Mouse (Mus musculus) megakaryocyte, adult 5-6 weeks (primary cell): ENCODE measurements around the gene Pla2g4f. TPM values are rescaled to one million over a fixed set of nuclear protein-coding genes. Genes with fewer than 3 reads are reported as not detected.

Experiments
- ATAC-seq: 2 replicates; pipeline ENCODE4 v1.8.0; 2016; ENCODE audit warnings: mild to moderate bottlenecking, inconsistent platforms; ENCODE audit not compliant: poor library complexity, severe bottlenecking
- total RNA-seq, 2 experiments: library from RNA; stranded (forward) in 1 of 2; stranded (reverse) in 1 of 2; fragments of 153-499, 151-499 nt in 1 of 2; fragments of 221-1000, 200-1000 nt in 1 of 2; gene quantifications; 2 replicates each; pipeline versions ENCODE4 v1.2.3 to v1.2.4; 2015 to 2017

Pla2g4f gene
- total RNA-seq (2015) = not detected in 2 replicates
- total RNA-seq (2017) = 0.15 TPM in 1 of 2 replicates, not detected in the other

- ATAC-seq = no peak
Observed at GRCm38 (mm10) chr2:120313976-120314375, at the start of gene Pla2g4f. TSS of gene Pla2g4f (minus strand) at chr2:120314165.

DNA sequence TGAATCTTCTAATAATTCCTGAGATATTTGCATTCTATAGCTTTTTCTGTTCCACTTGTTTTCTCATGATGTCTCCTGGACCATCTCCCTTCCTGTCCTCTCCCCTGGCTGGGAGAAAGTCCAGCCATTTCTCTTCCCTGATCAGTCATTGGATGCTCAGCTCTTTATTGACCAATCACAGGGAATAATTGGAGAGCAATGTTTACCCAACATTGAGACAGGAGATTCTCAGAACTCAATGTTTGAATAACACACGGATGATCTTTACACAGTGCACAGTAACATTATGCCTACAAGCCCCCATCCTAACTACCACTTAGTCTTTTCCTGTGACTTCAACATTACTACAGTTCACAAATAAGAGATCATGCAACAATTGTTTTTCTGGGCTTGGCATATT is 46.5 kb upstream of the Pla2g4f start:
- ATAC-seq = no peak

DNA sequence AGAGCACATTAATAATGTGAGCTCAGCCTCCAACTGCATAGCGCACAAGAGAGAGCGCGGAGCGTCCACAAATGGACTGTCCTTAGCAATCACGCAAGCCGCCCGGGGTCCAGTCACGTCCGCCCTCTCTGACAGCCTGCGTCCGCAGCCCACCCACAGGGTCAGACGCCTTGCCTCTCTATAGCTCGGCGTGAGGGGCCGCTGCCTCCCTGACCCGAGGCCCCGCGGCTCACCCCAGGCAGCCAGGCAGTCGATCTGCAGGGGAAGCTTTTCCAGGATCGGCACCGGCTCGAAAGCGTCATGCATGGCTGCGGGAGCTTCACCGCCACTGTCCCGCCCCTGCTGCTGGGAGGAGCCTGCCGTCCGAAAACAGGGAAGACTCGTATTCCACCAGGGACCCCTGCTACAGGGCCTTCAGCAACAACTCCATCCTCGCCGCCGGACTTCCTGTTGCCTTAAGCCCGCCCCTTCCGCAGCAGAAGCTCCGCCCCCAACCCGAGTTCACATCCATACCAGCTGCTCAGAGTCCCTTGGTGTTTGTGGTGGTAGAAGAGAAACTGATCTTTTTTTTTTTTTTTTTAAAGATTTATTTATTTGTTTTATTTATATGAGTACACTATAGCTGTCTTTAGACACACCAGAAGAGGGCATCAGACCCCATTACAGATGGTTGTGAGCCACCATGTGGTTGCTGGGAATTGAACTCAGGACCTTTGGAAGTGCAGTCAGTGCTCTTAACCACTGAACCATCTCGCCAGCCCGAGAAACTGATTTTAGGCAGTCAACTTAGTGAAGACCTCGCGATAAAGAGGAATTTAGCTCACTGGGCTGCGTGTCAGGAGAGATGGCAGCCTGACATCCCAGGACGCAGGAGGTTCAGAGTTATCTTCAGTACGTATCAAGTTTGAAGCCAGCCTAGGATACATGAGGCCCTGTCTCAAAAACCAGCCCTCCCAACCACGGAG is 39.0 kb upstream of the Pla2g4f start, which contains the start of gene Vps39:
TSS of gene Vps39 (minus strand) at position 456 of the 965 bp plus-strand sequence.
- ATAC-seq = peak; percentile 96

DNA sequence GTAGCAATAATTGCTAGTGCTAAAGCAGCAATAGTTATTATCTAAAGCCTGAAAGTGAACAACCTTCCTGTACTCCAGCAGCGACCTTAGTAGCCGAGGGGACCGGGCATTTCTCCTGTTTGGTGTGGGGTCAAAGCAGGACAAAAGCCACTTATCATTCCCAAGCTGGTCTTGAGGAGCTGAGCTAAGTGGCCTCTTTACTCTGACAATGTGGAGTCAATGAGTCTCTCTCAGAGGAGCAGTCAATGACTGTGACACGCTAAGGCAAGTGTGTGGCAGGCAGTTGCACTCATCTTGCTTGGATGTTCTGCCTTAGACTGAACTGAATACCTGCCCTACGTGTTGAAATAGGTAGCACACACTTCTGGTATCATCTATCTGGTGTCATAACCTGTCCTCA is 37.4 kb upstream of the Pla2g4f start:
- ATAC-seq = no peak

- peak; percentile 59 for ATAC-seq
Observed at GRCm38 (mm10) chr2:120348120-120348519, 34.2 kb upstream of the Pla2g4f start.

DNA sequence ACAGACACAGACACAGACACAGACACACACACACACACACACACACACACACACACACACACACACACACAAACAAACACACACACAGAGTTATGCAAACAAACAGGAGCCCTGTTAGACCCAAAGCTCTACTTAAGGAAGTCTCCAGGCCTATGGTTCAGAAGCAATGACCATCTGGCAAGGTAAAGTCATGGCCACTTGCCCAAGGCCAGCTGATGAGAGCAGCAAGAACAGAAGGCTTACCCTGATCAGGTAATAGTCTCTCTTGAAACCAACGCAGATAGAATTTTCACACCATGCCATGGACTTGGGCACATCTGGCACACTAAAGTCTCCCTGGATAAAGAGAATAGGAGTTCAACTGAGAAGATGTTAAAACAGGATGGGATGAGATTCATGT is 27.8 kb upstream of the Pla2g4f start:
- ATAC-seq = no peak

DNA sequence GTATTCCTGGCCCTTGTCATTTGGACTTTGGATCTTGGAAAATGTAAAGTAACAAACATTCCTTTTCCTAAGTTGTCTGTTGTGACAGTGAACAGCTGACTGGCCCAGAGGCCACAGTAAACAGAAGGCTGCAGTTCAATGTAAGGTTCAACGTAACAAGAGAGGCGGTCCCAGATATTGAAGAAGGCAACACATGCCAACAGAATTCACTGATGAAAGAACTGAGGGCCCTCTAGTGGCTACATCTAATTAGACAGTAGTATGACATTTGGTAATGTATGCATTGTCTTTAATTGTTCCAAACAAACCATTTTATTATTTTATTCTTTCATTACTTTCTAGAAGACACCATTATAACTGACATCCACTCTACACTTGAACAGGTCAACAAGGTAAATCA is 23.9 kb upstream of the Pla2g4f start:
- no peak for ATAC-seq

GRCm38 (mm10) chr2:120331575-120331974 is 17.6 kb upstream of the Pla2g4f start:
- ATAC-seq = no peak

- no peak for ATAC-seq
Observed at GRCm38 (mm10) chr2:120315077-120315476, 1.1 kb upstream of the Pla2g4f start.

GRCm38 (mm10) chr2:120314487-120314886 is 522 bp upstream of the Pla2g4f start:
- ATAC-seq = no peak

DNA sequence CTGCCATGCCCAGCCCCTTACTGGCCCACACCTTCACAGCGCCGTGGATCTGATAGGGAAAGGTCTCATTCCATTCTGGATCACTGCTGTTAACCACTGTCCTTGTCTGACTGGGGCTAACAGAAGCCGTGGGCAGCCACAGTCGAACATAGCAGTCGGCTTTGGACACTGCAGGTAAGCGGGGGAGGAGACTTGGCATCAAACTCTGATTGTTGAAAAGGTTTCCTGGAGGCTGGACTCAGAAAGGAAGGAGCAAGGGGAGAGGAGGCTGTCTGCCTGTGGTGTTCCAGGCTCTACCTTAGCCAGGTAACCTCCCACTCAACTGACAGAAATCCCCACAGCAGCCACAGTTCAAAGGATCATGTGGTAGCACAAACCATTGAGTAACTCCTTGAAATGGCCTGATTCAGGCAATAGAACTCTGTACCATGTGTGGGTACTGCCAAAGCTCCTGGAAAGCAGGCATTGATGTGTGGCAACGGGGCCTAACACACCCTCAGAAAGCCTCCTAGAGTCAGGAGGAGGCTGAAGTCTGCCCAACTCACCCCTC is 1.6 kb downstream of the Pla2g4f start:
- no peak for ATAC-seq

- no peak for ATAC-seq
Observed at GRCm38 (mm10) chr2:120304113-120304512, 9.9 kb downstream of the Pla2g4f start.

DNA sequence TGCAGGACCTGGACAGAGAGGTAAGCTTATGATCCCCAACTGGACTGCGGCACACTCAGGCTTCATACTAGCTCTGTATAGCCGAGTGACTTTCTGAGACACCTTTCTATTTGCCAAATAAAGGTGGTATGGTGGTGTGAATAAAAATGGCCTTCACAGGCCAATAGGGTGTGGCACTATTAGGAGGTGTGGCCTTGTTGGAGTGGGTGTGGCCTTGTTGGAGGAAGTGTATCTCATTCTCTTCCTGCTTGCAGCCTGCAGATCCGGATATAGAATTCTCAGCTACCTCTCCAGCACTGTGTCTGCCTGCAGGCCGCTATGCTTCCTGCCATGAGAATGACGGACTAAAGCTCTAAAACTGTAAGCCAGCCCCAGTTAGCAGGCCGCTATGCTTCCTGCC is 12.9 kb downstream of the Pla2g4f start:
- no peak for ATAC-seq

GRCm38 (mm10) chr2:120299866-120300265 is 14.1 kb downstream of the Pla2g4f start:
- no peak for ATAC-seq

- 0 out of 2 replicates have a peak, but pooled peaks have one; percentile 27 for ATAC-seq
Observed at GRCm38 (mm10) chr2:120296160-120296559, 17.8 kb downstream of the Pla2g4f start.

- no peak for ATAC-seq
Observed at GRCm38 (mm10) chr2:120291471-120292078, 22.4 kb downstream of the Pla2g4f start.

- no peak for ATAC-seq
Observed at GRCm38 (mm10) chr2:120288995-120289394, 25.0 kb downstream of the Pla2g4f start, which contains the start of gene Pla2g4d. TSS of gene Pla2g4d (minus strand) at chr2:120289197.

GRCm38 (mm10) chr2:120288401-120288800 is 25.6 kb downstream of the Pla2g4f start:
- ATAC-seq = no peak

- no peak for ATAC-seq
Observed at GRCm38 (mm10) chr2:120285639-120286038, 28.3 kb downstream of the Pla2g4f start.

- no peak for ATAC-seq
Observed at GRCm38 (mm10) chr2:120284705-120285104, 29.3 kb downstream of the Pla2g4f start.

DNA sequence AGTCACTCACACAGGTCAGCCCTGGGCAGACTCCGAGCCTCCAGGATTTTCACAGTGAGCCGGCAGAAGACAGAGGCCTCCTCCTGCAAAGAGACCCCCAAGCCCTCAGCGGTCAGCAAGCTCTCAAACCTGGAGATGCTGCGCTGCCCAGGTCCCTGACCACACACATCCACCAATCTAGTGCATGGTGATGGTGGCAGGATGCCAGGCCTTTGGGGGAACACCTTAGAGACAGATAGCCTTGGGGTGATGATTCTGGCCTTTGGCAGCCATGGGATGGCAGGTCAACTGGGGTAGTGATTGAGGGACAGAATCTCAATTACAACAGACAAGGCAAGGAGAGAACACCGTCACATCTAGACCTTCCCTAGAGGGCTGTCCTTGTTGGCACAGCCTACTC is 29.9 kb downstream of the Pla2g4f start:
- ATAC-seq = no peak
